Mouse (Mus musculus) midbrain, embryonic 11.5 days (tissue): ENCODE results near the gene Alg14. TPM values are rescaled to one million over a fixed set of nuclear protein-coding genes. Genes with fewer than 3 reads are reported as not detected.
A peak's percentile ranks its signal among the peaks of the same experiment; 100 is the strongest.

Source experiments
- ATAC-seq: fragments of 200-750 bp; cut with Nextera tagmentation; 2 replicates; pipeline ENCODE4 v1.8.0; 2017; ENCODE audit warnings: moderate TSS enrichment, moderate library complexity; ENCODE audit not compliant: low FRiP score
- DNase-seq: peaks from one replicate; pipeline ENCODE4 v3.0.0; 2015; ENCODE audit warnings: low spot score; ENCODE audit errors: missing footprints
- H3K27ac ChIP-seq: fragments of 300-500 bp; sonication (generic); 2 replicates; pipeline ENCODE4 v1.5.1; 2014; ENCODE audit warnings: low read depth, low read length
- H3K27me3 ChIP-seq: fragments of 300-500 bp; sonication (generic); 2 replicates; pipeline ENCODE4 v1.6.1; 2014; ENCODE audit warnings: mild to moderate bottlenecking, low read length, moderate library complexity, mixed read lengths; ENCODE audit not compliant: control insufficient read depth, insufficient read depth
- H3K36me3 ChIP-seq: fragments of 300-500 bp; sonication (generic); 2 replicates; pipeline ENCODE4 v1.6.1; 2014; ENCODE audit warnings: mild to moderate bottlenecking, low read length, moderate library complexity, mixed read lengths; ENCODE audit not compliant: control insufficient read depth, insufficient read depth
- H3K4me1 ChIP-seq: fragments of 300-500 bp; sonication (generic); 2 replicates; pipeline ENCODE4 v1.6.1; 2014; ENCODE audit warnings: low read length; ENCODE audit not compliant: control insufficient read depth, insufficient read depth
- H3K4me2 ChIP-seq: fragments of 300-500 bp; sonication (generic); 2 replicates; pipeline ENCODE4 v1.6.1; 2014; ENCODE audit warnings: mild to moderate bottlenecking, moderate library complexity
- H3K4me3 ChIP-seq: fragments of 300-500 bp; sonication (generic); 2 replicates; pipeline ENCODE4 v1.5.1; 2014; ENCODE audit warnings: low read depth, low read length
- H3K9ac ChIP-seq: fragments of 300-500 bp; sonication (generic); 2 replicates; pipeline ENCODE4 v1.6.1; 2014; ENCODE audit warnings: low read length
- H3K9me3 ChIP-seq: fragments of 300-500 bp; sonication (generic); 2 replicates; pipeline ENCODE4 v1.6.1; 2016; ENCODE audit warnings: low read length; ENCODE audit not compliant: control insufficient read depth
- WGBS: fragments of 180-500 bp; shearing (Covaris S2); extraction: QIAGEN DNeasy Blood & Tissue Kit; methylation state at CpG from one replicate; pipeline ENCODE4 v1.1.7; 2014; 5-methylcytosine and 5-hydroxymethylcytosine counted together
- polyA plus RNA-seq: library from polyadenylated mRNA; unstranded; fragments of >200 nt; fragmentation: Nextera tagmentation; extraction: Ambion mirVana; gene quantifications from 2 replicates; pipeline ENCODE4 v1.2.1, GENCODE M21; 2014

Alg14 gene
- polyA plus RNA-seq, 1 experiment from 2014 or later = 38.0 TPM

DNA sequence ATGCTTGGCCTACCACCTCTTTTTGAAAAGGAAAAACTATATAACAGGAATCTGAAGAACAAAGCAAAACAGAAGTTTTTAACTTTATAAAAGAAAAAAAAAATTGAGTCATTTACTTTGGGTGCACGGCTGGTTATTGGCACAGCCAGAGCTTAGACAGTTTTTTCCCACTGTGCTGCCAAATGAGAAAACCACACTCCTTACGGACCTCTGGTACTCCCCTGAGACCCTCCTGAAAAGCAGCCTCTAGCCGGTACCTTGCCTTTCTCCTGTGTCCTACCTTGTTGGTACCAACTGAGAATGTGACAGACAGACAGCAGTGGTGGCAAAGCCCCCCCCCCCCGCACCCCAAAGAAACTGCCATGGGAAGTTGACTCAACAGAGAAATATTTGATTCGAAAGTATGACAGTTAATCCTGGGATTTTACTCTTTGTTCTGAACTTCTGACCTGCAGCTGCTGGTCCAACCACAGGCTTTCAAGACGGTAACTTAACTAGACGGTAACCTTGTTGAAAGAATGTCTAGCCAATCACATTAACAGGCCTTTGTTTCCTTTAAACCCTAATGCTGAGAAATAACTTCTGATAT lies 84.1 kb downstream of the Alg14 start:
- no peaks in the 10 kb centered on the region for H3K27me3 ChIP-seq
- ATAC-seq (no peak), DNase-seq (no peak)
- no peak overlapping the region for H3K9ac ChIP-seq
- H3K4me1 ChIP-seq = peaks cover 3% of the 10 kb centered on the region; the same call in 1 of the 2 replicates
- no peak overlapping the region for H3K4me2 ChIP-seq
- 50% methylated on average over 7 of the region's 7 CpGs for WGBS
- no peak overlapping the region for H3K27ac ChIP-seq
- no peaks in the 10 kb centered on the region for H3K9me3 ChIP-seq
- H3K36me3 ChIP-seq = no peaks in the 10 kb centered on the region
- H3K4me3 ChIP-seq = no peak overlapping the region

DNA sequence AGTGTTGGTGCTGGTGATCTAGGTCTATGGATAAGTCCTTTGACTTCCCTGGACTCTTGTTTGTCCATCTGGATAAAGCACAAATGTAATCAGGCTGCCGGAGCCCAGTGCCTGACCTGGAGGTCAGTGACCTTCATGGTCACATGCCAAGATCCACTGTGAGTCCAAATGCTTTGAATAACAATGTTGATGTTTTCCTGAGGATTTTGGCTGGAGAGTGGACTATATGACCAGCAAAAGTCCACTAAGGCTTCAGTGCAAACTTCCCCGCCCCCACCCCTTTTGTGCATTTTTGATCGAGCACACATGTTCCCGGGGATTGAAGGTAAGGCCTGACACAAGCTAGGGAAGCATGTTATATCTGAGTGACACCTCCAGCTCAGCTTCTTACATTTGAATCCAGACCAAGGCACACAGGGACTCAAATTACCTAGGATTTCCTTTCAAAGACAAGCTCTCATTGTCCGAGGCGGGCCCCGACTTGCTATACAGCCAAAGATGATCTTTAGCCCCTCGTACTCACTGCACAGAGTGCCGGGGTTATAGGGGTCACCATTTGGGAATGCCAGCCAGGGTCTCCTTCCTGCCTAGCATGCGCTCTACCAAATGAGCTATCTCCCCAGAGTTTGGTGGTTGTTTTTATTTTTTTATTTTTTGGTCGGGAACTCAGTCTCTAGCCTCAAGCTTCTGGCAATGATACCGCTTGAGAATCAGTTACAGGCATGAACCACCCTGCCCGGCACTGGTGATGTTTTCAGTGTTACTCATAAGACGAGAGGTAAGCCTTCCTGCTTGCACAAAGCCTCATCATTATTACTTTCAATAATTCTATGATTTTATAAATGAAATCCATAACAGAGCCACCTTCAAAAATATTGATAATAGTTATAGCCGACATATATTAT lies 87.4 kb downstream of the Alg14 start:
- peak; percentile 90 for DNase-seq
- no peak overlapping the region for H3K9ac ChIP-seq

DNA sequence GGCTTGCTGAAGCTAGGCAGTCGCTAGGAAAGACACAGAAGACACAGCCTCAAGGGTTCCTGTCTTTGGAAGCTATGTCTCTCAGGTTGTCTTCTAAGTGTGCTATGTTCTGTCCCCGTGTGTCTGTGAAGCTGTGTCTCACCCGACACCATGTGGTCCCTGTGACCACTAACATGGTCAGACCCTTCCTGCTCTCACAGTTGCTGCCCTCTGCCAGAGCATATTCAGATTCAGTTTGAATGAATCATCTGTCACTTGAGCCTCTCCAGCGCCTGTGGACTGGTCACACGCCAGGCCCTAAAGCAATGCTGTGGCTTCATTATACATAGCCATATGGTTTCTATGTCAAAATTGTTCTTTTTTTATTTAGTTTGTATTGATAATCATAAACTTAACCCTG lies 88.1 kb downstream of the Alg14 start:
- Histone ChIP-seq H3K9ac (no peak overlapping the region), H3K27me3 (no peaks in the 10 kb centered on the region), H3K27ac (no peak overlapping the region), H3K36me3 (no peaks in the 10 kb centered on the region), H3K4me3 (no peak overlapping the region), H3K4me2 (no peak overlapping the region), H3K9me3 (no peaks in the 10 kb centered on the region), H3K4me1 (peaks cover 3% of the 10 kb centered on the region; the same call in 1 of the 2 replicates)
- 80% methylated on average over 5 of the region's 5 CpGs for WGBS
- ATAC-seq = no peak
- DNase-seq = no peak

More for the DNA sequence above, 87.4 kb downstream of the Alg14 start:
- Histone ChIP-seq H3K27me3 (no peaks in the 10 kb centered on the region), H3K4me1 (peaks cover 3% of the 10 kb centered on the region; the same call in 1 of the 2 replicates), H3K4me3 (no peak overlapping the region), H3K27ac (no peak overlapping the region), H3K4me2 (no peak overlapping the region), H3K9me3 (no peaks in the 10 kb centered on the region), H3K36me3 (no peaks in the 10 kb centered on the region)
- WGBS = 38% methylated on average over 15 of the region's 15 CpGs
- ATAC-seq = no peak

DNA sequence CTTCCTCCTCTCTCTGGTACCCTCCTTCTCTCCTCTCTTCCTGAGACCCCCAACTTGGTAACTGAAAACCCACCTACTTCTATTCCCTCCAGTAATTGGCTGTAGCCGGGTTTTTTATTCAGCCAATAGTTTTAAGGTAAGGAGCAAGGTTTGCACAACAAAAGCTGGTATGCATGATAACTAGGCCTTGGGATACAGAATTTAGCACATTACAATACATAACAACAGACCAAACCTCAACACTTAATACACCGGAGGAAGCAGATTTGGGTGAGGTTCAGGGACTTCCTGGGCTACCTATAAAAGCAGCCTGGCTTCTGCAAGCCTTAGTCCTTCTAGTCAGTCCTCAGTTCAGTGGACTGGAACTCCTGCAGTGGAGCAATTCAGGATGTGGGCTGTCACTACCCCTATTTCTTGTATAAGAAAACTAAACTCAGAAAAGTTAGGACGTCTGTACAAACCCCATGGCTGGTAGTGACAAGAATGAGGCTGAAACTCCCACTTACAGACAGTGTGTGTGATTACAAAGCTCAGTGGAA lies 96.0 kb downstream of the Alg14 start:
- H3K4me1 ChIP-seq = peaks cover 12% of the 10 kb centered on the region
- H3K4me3 ChIP-seq = no peak overlapping the region
- H3K27ac ChIP-seq = no peak overlapping the region
- 75% methylated on average over 3 of the region's 3 CpGs for WGBS
- ATAC-seq (no peak), DNase-seq (no peak)
- H3K4me2 ChIP-seq = no peak overlapping the region
- H3K27me3 ChIP-seq = no peaks in the 10 kb centered on the region
- no peaks in the 10 kb centered on the region for H3K36me3 ChIP-seq
- H3K9ac ChIP-seq = no peak overlapping the region
- H3K9me3 ChIP-seq = no peaks in the 10 kb centered on the region

DNA sequence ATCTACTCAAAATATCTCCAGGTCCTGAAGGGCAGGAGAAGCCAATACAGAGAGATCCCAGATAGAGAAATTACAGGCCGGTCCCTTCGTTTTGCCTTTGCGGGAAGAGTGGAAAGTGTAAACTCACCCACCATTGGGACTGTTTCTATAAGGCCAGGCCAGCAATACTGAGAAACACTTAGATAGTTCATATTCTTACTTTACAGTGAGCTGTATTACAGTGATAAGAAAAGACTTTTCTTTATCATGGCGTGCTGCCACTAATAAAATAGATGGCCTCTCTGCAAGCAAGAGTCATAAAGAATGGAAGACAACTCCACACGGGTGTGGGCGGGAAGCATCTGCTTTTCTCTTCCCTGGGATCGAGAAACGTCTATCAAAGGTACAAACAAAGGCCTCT lies 97.8 kb downstream of the Alg14 start:
- Histone ChIP-seq H3K36me3 (no peaks in the 10 kb centered on the region), H3K9ac (no peak overlapping the region), H3K27me3 (no peaks in the 10 kb centered on the region), H3K4me2 (no peak overlapping the region), H3K27ac (no peak overlapping the region), H3K4me1 (peaks cover 12% of the 10 kb centered on the region), H3K4me3 (no peak overlapping the region), H3K9me3 (no peaks in the 10 kb centered on the region)
- ATAC-seq = no peak
- no peak for DNase-seq
- WGBS = 87% methylated on average over 8 of the region's 8 CpGs

DNA sequence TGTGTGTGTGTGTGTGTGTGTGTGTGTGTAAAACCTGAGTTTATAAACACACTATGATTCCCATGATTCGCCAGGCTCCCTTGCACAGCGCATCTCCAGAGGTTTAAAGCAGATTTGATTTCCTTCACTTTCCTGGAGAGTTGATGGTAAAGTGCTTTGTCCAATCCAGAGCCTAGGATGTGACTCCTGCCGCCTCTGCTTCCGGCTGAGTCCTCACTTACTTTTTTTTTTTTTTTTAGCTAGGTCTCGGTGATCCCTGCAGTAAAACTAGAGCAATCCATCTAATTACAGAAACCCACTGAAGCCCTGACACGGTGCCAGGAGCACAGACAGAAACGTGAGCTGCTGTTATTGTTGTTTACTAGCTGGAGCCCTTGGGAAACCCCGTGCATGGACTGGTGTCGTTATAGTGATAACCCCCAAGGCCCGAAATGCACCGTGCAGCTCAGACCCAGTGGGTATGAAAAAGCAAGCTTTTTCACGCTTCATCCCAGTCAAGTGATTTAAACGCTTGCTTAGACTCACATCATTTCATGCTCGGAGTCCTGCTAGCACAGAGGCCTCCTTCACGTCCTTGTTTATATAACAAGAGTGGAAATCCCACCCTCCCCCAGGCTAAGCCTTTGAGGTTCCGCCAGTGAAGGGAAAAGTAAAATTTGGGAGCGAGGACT lies 98.4 kb downstream of the Alg14 start:
- H3K4me3 ChIP-seq = no peak overlapping the region
- ATAC-seq (peak; percentile 74), DNase-seq (peak; percentile 92)
- peak overlapping the region; percentile 33; the same call in 1 of the 2 replicates for H3K9ac ChIP-seq
- 23% methylated on average over 17 of the region's 17 CpGs for WGBS
- H3K9me3 ChIP-seq = no peaks in the 10 kb centered on the region
- H3K36me3 ChIP-seq = no peaks in the 10 kb centered on the region
- H3K27ac ChIP-seq = no peak overlapping the region
- no peaks in the 10 kb centered on the region for H3K27me3 ChIP-seq
- H3K4me2 ChIP-seq = peak overlapping the region; percentile 18; the same call in 1 of the 2 replicates
- H3K4me1 ChIP-seq = peaks cover 12% of the 10 kb centered on the region

DNA sequence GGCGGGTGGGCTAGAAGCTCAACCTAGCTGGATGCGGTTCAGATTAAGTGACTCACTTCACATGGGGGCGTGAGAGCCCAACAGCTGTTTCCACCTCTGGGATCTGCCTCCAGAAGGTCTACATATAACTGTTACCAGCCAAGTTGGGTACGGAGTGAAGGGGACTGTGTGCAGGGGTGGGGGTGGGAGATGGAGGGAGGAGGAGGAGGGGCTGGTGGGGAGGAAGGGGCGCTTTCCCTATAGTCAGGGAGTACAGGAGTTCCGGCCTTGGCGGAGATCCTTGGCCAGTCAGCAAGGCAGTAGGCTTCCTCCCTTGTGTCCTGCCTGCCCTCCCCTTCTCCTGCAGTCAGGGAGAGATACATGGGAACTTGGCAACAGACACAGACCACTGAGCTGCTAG lies 99.2 kb downstream of the Alg14 start:
- Histone ChIP-seq H3K27ac (no peak overlapping the region), H3K4me3 (no peak overlapping the region), H3K9me3 (no peaks in the 10 kb centered on the region), H3K4me2 (peak overlapping the region; percentile 18; the same call in 1 of the 2 replicates), H3K4me1 (peaks cover 12% of the 10 kb centered on the region), H3K27me3 (no peaks in the 10 kb centered on the region), H3K36me3 (no peaks in the 10 kb centered on the region), H3K9ac (no peak overlapping the region)
- WGBS = 55% methylated on average over 7 of the region's 7 CpGs
- DNase-seq (no peak), ATAC-seq (peak; percentile 64)

DNA sequence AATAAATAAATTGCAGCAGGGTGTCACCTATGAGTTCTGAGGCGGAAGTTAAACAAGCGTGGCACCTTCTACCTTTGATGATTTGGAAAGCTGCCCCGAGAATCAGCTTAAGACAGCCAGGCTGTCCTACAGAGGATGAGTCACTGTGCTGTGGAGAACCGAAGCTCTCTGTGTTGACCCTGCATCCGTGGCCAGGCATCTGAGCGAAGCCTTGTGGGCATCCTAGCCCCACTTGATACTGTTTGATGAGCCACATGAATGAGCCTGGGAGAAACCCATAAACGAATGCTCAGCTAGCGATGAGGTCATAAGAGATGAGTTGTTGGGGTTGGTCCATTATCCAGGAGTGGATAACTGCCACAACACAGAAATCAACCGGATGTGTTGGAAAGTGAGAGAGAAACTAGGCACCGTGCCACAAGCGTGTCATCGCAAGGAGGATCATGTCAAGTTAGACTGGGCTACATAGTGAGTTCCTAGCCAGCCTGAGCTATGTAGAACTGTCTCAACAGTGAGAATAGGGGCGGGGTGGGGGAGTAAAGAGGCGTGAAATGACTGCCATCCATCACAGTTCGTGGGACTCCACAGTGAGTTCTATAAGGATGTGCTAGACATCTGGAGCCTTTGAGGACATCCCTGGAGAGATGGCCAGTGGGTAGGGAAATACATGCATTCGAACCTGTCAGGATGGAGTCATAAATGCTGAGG lies 104.2 kb downstream of the Alg14 start:
- H3K36me3 ChIP-seq = no peaks in the 10 kb centered on the region

More for the DNA sequence above, 104.2 kb downstream of the Alg14 start:
- H3K9ac ChIP-seq = no peak overlapping the region
- H3K9me3 ChIP-seq = no peaks in the 10 kb centered on the region
- ATAC-seq (no peak), DNase-seq (no peak)
- 91% methylated on average over 16 of the region's 16 CpGs for WGBS
- peaks cover 3% of the 10 kb centered on the region for H3K4me1 ChIP-seq
- no peak overlapping the region for H3K4me2 ChIP-seq
- H3K4me3 ChIP-seq = no peak overlapping the region
- H3K27ac ChIP-seq = no peak overlapping the region
- H3K27me3 ChIP-seq = no peaks in the 10 kb centered on the region
